Mouse (Mus musculus) heart, adult 8-10 months (tissue): ENCODE data around the gene Ube2n. TPM values are rescaled to one million over a fixed set of nuclear protein-coding genes. Genes with fewer than 3 reads are reported as not detected.

ENCODE experiments used
- DNase-seq: peaks from one replicate; pipeline ENCODE4 v3.0.0; 2022; ENCODE audit warnings: low spot score
- total RNA-seq, 4 experiments: library from RNA; stranded (reverse); gene quantifications; 2 replicates each; pipeline ENCODE4 v1.2.4; 2022

Ube2n gene
- total RNA-seq: 100 to 1,000 TPM in 1 of 4 experiments, 10 to 100 TPM in 3; 85.8 to 102 (median 94.5) TPM

GRCm38 (mm10) chr10:95514656-95515292 is at the start of gene Ube2n:
TSS of gene Ube2n (plus strand) at chr10:95515145.
- peak; percentile 97 for DNase-seq

GRCm38 (mm10) chr10:95465485-95465896 is 49.5 kb upstream of the Ube2n start:
- DNase-seq: no peak

- no peak for DNase-seq
Observed at GRCm38 (mm10) chr10:95468894-95469293, 46.1 kb upstream of the Ube2n start.

- no peak for DNase-seq
Observed at GRCm38 (mm10) chr10:95471186-95471585, 43.8 kb upstream of the Ube2n start.

GRCm38 (mm10) chr10:95471889-95472547 is 42.9 kb upstream of the Ube2n start:
- DNase-seq: no peak

GRCm38 (mm10) chr10:95475923-95476322 is 39.0 kb upstream of the Ube2n start:
- peak; percentile 76 for DNase-seq

GRCm38 (mm10) chr10:95477516-95477915 is 37.4 kb upstream of the Ube2n start:
- no peak for DNase-seq

GRCm38 (mm10) chr10:95489653-95490052 is 25.3 kb upstream of the Ube2n start:
- no peak for DNase-seq

GRCm38 (mm10) chr10:95494268-95494667 is 20.7 kb upstream of the Ube2n start:
- DNase-seq: no peak

GRCm38 (mm10) chr10:95501033-95501432 is 13.9 kb upstream of the Ube2n start:
- DNase-seq: no peak

GRCm38 (mm10) chr10:95501463-95502081 is 13.4 kb upstream of the Ube2n start, which contains the start of gene Mrpl42:
TSS of gene Mrpl42 (minus strand) at chr10:95501940.
- peak; percentile 88 for DNase-seq

- no peak for DNase-seq
Observed at GRCm38 (mm10) chr10:95503443-95504235, 11.3 kb upstream of the Ube2n start.

GRCm38 (mm10) chr10:95504341-95504740 is 10.6 kb upstream of the Ube2n start:
- DNase-seq: no peak

GRCm38 (mm10) chr10:95508126-95508525 is 6.8 kb upstream of the Ube2n start:
- DNase-seq: no peak

- DNase-seq: peak; percentile 32
Observed at GRCm38 (mm10) chr10:95508793-95509192, 6.2 kb upstream of the Ube2n start.

- no peak for DNase-seq
Observed at GRCm38 (mm10) chr10:95509263-95509662, 5.7 kb upstream of the Ube2n start.

GRCm38 (mm10) chr10:95512635-95513034 is 2.3 kb upstream of the Ube2n start:
- DNase-seq: no peak

- no peak for DNase-seq
Observed at GRCm38 (mm10) chr10:95513768-95514556, 983 bp upstream of the Ube2n start.

GRCm38 (mm10) chr10:95515293-95515931 is 467 bp downstream of the Ube2n start:
- DNase-seq: no peak

- DNase-seq: no peak
Observed at GRCm38 (mm10) chr10:95517656-95518055, 2.7 kb downstream of the Ube2n start.
